Mouse (Mus musculus) myocyte (in vitro differentiated cells): ENCODE results near the gene Ntan1. TPM values are rescaled to one million over a fixed set of nuclear protein-coding genes. Genes with fewer than 3 reads are reported as not detected.

Experiments used
- polyA plus RNA-seq: library from polyadenylated mRNA; unstranded; fragments of >200 nt; fragmentation: generic; extraction: Trizol; gene quantifications from one replicate; pipeline ENCODE4 v1.2.1, GENCODE M21; 2012; ENCODE audit warnings: missing spikeins

The Ntan1 gene
- polyA plus RNA-seq, 1 experiment, result 28.8 TPM

Other genes with a start within 250 kb of the Ntan1 start
- gene Parn, start 150.7 kb upstream of the Ntan1 start, polyA plus RNA-seq, result 14.5 TPM
- 12.6 TPM for gene Bfar, start 147.0 kb upstream of the Ntan1 start, polyA plus RNA-seq
- 1.1 TPM for gene 3110001I22Rik, start 146.9 kb upstream of the Ntan1 start, polyA plus RNA-seq
- gene Pla2g10, start 87.9 kb upstream of the Ntan1 start, polyA plus RNA-seq, result not detected
- gene Rrn3, start 38.1 kb upstream of the Ntan1 start, polyA plus RNA-seq, result 40.6 TPM
- 57.0 TPM for gene Pdxdc1, start 84.3 kb downstream of the Ntan1 start, polyA plus RNA-seq
- 0.88 TPM for gene Mpv17l, start 84.3 kb downstream of the Ntan1 start, polyA plus RNA-seq
- gene 2900011O08Rik, start 167.8 kb downstream of the Ntan1 start, polyA plus RNA-seq, result 0.02 TPM
- gene Ifitm7, start 168.0 kb downstream of the Ntan1 start, polyA plus RNA-seq, result not detected